Mouse (Mus musculus): ENCODE measurements at regions not wholly inside any gene's neighbourhood (a gene's known extent, or its start where the extent isn't known, plus 50 kb on each side); places are given as distances from the start of the nearest gene placed in this dataset.

- Histone ChIP-seq H3K27ac (ENCODE audit: control insufficient read depth, insufficient read depth, low read depth, low read length, poor library complexity) (no peak overlapping the region), H3K4me3 (replicated peaks; ENCODE audit: control insufficient read depth, low read depth, low read length) (no peak overlapping the region), H3K4me1 (ENCODE audit: control insufficient read depth, insufficient read depth, low read length) (no peaks in the 10 kb centered on the region)
- no peak for TF ChIP-seq CTCF (IDR thresholded peaks at IDR 0.05; ENCODE audit: control insufficient read depth, insufficient read depth, low read length)
- 76% methylated on average over 12 of the region's 12 CpGs for WGBS
These were observed 378.6 kb upstream of the Sash1 start for GRCm38 (mm10) chr10:9264309-9265000.

DNA sequence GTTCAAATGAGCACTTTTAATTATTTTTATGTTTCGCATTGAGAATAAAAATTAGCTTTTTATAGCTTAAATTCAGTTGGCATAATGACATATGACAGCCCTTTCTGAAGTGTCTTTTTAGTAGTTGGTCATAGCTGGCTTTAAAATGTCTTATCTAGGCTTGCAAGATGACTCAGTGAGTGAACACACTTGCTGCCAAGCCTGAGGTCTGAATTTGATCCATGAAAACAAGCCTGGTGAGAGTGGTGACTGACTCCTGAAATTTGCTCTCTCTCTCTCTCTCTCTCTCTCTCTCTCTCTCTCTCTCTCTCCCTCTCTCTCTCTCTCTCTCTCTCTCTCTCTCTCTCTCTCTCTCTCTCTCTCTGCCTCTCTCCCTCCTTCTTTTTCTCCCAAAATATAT, 372.8 kb upstream of the Sash1 start:
- no peak overlapping the region for H3K27ac ChIP-seq (ENCODE audit: control insufficient read depth, insufficient read depth, low read depth, low read length, poor library complexity)
- TF ChIP-seq POLR2A (IDR thresholded peaks at IDR 0.05; ENCODE audit: borderline replicate concordance, control insufficient read depth, low read depth, low read length) (no peak), CTCF (IDR thresholded peaks at IDR 0.05; ENCODE audit: control insufficient read depth, insufficient read depth, low read length) (no peak)
- no peak overlapping the region for H3K4me3 ChIP-seq (replicated peaks; ENCODE audit: control insufficient read depth, low read depth, low read length)
- H3K4me1 ChIP-seq (ENCODE audit: control insufficient read depth, insufficient read depth, low read length) = no peaks in the 10 kb centered on the region
- 68% methylated on average over 1 of the region's 1 CpGs for WGBS

DNA sequence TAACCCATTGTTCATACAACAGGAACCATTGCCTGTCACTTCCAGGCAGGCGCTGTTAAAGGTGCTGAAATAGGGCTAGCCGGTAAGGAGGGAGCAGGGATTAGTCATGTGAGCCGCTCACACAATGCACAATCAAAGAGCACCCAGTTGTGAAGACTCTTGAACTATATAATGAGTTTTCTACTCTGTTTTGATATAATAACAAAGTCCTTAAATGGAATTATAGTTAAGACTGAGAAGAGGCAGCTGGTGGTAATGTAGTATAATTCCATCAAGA, 367.0 kb upstream of the Sash1 start:
- TF ChIP-seq CTCF (IDR thresholded peaks at IDR 0.05; ENCODE audit: control insufficient read depth, insufficient read depth, low read length) = no peak
- TF ChIP-seq POLR2A (IDR thresholded peaks at IDR 0.05; ENCODE audit: borderline replicate concordance, control insufficient read depth, low read depth, low read length) = no peak
- Histone ChIP-seq H3K4me3 (replicated peaks; ENCODE audit: control insufficient read depth, low read depth, low read length) (no peak overlapping the region), H3K27ac (ENCODE audit: control insufficient read depth, insufficient read depth, low read depth, low read length, poor library complexity) (no peak overlapping the region), H3K4me1 (ENCODE audit: control insufficient read depth, insufficient read depth, low read length) (no peaks in the 10 kb centered on the region)
- WGBS = 34% methylated on average over 3 of the region's 3 CpGs

DNA sequence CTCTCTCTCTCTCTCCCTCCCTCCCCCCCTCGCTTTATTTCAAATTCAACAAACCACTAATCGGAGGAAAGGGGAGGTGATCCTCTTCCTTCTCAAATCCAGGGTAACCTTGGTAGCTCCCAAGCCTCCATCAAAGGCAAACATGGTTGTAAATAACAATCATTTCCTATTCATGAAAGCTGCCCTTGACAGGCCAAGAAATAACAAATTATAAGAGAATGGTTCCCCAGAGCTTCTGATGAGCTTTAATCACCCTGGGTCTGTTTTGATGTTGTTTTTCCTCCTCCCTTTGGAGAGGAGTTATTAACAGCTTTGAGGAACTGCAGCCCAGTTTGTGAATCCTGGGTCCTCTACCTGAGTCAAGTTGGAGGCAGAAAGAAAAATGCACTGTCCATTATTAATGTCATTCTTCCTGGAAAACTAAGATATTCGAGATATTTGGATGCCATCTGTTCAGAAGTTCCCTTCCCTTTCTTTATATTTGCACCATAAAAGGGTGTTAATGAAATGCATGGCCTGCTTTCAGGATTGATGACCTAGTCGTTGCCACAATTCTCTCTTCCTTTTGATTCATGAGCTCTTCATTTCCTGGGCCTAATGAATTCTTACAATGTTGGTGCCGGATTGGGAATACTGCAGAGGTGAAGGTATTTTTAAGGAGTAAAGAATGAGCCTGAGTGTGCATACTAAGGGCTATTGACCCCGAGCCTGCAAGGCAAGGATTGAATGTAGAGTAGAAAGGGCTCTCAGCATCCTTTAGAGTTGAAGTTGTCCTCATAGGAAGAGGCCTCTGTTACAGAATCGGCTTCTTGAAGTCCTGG, 366.5 kb upstream of the Sash1 start:
- no peak for TF ChIP-seq POLR2A (IDR thresholded peaks at IDR 0.05; ENCODE audit: borderline replicate concordance, control insufficient read depth, low read depth, low read length)
- 47% methylated on average over 7 of the region's 7 CpGs for WGBS
- H3K4me1 ChIP-seq (ENCODE audit: control insufficient read depth, insufficient read depth, low read length) = no peaks in the 10 kb centered on the region
- no peak overlapping the region for H3K4me3 ChIP-seq (replicated peaks; ENCODE audit: control insufficient read depth, low read depth, low read length)
- no peak overlapping the region for H3K27ac ChIP-seq (ENCODE audit: control insufficient read depth, insufficient read depth, low read depth, low read length, poor library complexity)

DNA sequence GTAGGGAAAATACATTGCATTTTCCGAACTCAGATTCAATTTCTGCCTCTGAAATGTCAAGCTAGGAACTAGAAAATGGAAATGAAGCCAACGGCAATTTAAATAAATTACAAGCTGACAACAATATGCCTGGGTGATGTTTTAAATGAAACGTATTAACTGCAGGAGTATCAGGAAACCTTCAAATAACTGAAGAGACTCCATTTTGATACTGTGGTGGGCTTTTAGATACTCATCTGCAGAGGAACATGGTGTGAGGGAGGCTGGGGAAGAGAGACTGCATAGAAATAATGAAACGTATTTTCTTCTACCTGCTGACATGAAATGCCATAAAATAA, 357.4 kb upstream of the Sash1 start:
- no peak overlapping the region for H3K27ac ChIP-seq (ENCODE audit: control insufficient read depth, insufficient read depth, low read depth, low read length, poor library complexity)
- no peaks in the 10 kb centered on the region for H3K4me1 ChIP-seq (ENCODE audit: control insufficient read depth, insufficient read depth, low read length)
- no peak overlapping the region for H3K4me3 ChIP-seq (replicated peaks; ENCODE audit: control insufficient read depth, low read depth, low read length)
- 74% methylated on average over 4 of the region's 4 CpGs for WGBS
- no peak for TF ChIP-seq POLR2A (IDR thresholded peaks at IDR 0.05; ENCODE audit: borderline replicate concordance, control insufficient read depth, low read depth, low read length)

- no peak overlapping the region for H3K4me3 ChIP-seq (replicated peaks; ENCODE audit: control insufficient read depth, low read depth, low read length)
- TF ChIP-seq CTCF (IDR thresholded peaks at IDR 0.05; ENCODE audit: control insufficient read depth, insufficient read depth, low read length) = no peak
- TF ChIP-seq POLR2A (IDR thresholded peaks at IDR 0.05; ENCODE audit: borderline replicate concordance, control insufficient read depth, low read depth, low read length) = no peak
- WGBS = 84% methylated on average over 7 of the region's 7 CpGs
- H3K4me1 ChIP-seq (ENCODE audit: control insufficient read depth, insufficient read depth, low read length) = no peaks in the 10 kb centered on the region
- H3K27ac ChIP-seq (ENCODE audit: control insufficient read depth, insufficient read depth, low read depth, low read length, poor library complexity) = no peak overlapping the region
These were observed 356.9 kb upstream of the Sash1 start for GRCm38 (mm10) chr10:9242596-9243280.

GRCm38 (mm10) chr10:9239956-9240355, 354.1 kb upstream of the Sash1 start:
- no peaks in the 10 kb centered on the region for H3K4me1 ChIP-seq (ENCODE audit: control insufficient read depth, insufficient read depth, low read length)
- TF ChIP-seq POLR2A (IDR thresholded peaks at IDR 0.05; ENCODE audit: borderline replicate concordance, control insufficient read depth, low read depth, low read length) = no peak
- no peak for TF ChIP-seq CTCF (IDR thresholded peaks at IDR 0.05; ENCODE audit: control insufficient read depth, insufficient read depth, low read length)
- 76% methylated on average over 6 of the region's 6 CpGs for WGBS
- H3K27ac ChIP-seq (ENCODE audit: control insufficient read depth, insufficient read depth, low read depth, low read length, poor library complexity) = no peak overlapping the region
- H3K4me3 ChIP-seq (replicated peaks; ENCODE audit: control insufficient read depth, low read depth, low read length) = no peak overlapping the region

DNA sequence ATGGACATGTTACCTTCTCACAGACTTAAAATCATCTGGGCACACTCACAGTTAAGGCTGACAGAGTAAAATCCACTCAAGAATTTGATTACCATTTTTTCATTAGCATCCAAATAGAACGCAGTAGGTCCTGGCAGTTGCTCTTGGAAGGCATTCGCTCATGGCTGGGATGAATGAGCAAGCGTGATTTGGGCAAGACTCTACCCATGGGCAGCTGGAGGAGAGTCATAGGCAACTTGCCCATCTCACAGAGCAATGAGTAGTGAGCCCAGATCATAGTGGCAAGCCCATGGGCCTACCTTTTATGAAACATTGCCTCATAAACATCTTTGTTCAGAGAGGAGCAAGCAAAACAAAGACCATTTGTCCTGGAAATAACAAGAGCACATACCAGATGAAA, 345.9 kb upstream of the Sash1 start:
- WGBS = 81% methylated on average over 3 of the region's 3 CpGs
- TF ChIP-seq CTCF (IDR thresholded peaks at IDR 0.05; ENCODE audit: control insufficient read depth, insufficient read depth, low read length) = no peak
- TF ChIP-seq POLR2A (IDR thresholded peaks at IDR 0.05; ENCODE audit: borderline replicate concordance, control insufficient read depth, low read depth, low read length) = no peak
- no peaks in the 10 kb centered on the region for H3K4me1 ChIP-seq (ENCODE audit: control insufficient read depth, insufficient read depth, low read length)
- no peak overlapping the region for H3K4me3 ChIP-seq (replicated peaks; ENCODE audit: control insufficient read depth, low read depth, low read length)
- H3K27ac ChIP-seq (ENCODE audit: control insufficient read depth, insufficient read depth, low read depth, low read length, poor library complexity) = no peak overlapping the region

All from bone marrow, adult 2 months (tissue).